Comparison of ENCODE assay signal across 10 mouse cellular contexts in genomic region chr4:103269336-103269735, GRCm38 (mm10). TPM values are rescaled to one million over a fixed set of nuclear protein-coding genes. Genes with fewer than 3 reads are reported as not detected.
DNase-seq lines count a peak whose midpoint lies in the region; ATAC-seq and TF ChIP-seq lines count a peak whose summit lies in the region.
"Had no signal": no experiment of that assay in that cellular context is flagged by ENCODE, and none has a peak within 500 bp of the region (broad histone marks: within the 10 kb centered on the region; RNA-seq: fewer than 3 reads in every experiment).

No protein-coding gene starts in this region.

- WGBS in kidney, adult 2 months: 87% methylated on average over 4 of the region's 4 CpGs
- 81% methylated on average over 4 of the region's 4 CpGs for WGBS in midbrain, postnatal 0 days
- WGBS in midbrain, embryonic 16.5 days: 84% methylated on average over 4 of the region's 4 CpGs
- WGBS in stomach, postnatal 0 days: 82% methylated on average over 4 of the region's 4 CpGs

- no peak overlapping the region for H3K9ac ChIP-seq in midbrain, postnatal 0 days (replicated peaks; ENCODE audit: low read length, poor library complexity, severe bottlenecking)
- H3K9ac ChIP-seq in midbrain, embryonic 16.5 days (ENCODE audit: low read depth, low read length): no peak overlapping the region
- no peak overlapping the region for H3K9ac ChIP-seq in stomach, postnatal 0 days (ENCODE audit: low read length)
- H3K9ac ChIP-seq: liver, embryonic 15.5 days had no signal

- no peaks in the 10 kb centered on the region for H3K27me3 ChIP-seq in kidney, adult 2 months (replicated peaks; ENCODE audit: control insufficient read depth, insufficient read depth, low read length)
- H3K27me3 ChIP-seq in midbrain, postnatal 0 days (ENCODE audit: insufficient read depth, low read length): no peaks in the 10 kb centered on the region
- H3K27me3 ChIP-seq in midbrain, embryonic 16.5 days (ENCODE audit: control insufficient read depth, insufficient read depth, low read depth, low read length): no peaks in the 10 kb centered on the region
- no peaks in the 10 kb centered on the region for H3K27me3 ChIP-seq in stomach, postnatal 0 days (ENCODE audit: control insufficient read depth, insufficient read depth, low read length)
- H3K27me3 ChIP-seq: liver, embryonic 15.5 days had no signal

- no peak for DNase-seq in kidney, adult 2 months
- DNase-seq in kidney, adult 11 months: no peak
- DNase-seq in midbrain, postnatal 0 days (ENCODE audit: low spot score): peak; percentile 2
- DNase-seq in NIH3T3 (ENCODE audit: low read depth): peak; percentile 30
- no peak for DNase-seq in stomach, postnatal 0 days (ENCODE audit: low spot score)
- DNase-seq in Muller cell, postnatal 12 days (ENCODE audit: inconsistent ontology term): no peak
- DNase-seq: heart, postnatal 14 days had no signal

- H3K9me3 ChIP-seq in midbrain, postnatal 0 days (ENCODE audit: low read length): no peaks in the 10 kb centered on the region
- no peaks in the 10 kb centered on the region for H3K9me3 ChIP-seq in midbrain, embryonic 16.5 days (replicated peaks; ENCODE audit: control insufficient read depth, low read length, poor library complexity, severe bottlenecking)
- H3K9me3 ChIP-seq in stomach, postnatal 0 days (ENCODE audit: control insufficient read depth, low read length): no peaks in the 10 kb centered on the region
- H3K9me3 ChIP-seq: liver, embryonic 15.5 days had no signal

- no peak for TF ChIP-seq EP300 in stomach, postnatal 0 days (optimal IDR thresholded peaks at IDR 0.05)

- no peak overlapping the region for H3K4me3 ChIP-seq in kidney, adult 2 months (ENCODE audit: insufficient read depth, low read depth, low read length)
- H3K4me3 ChIP-seq in midbrain, postnatal 0 days (ENCODE audit: low read depth, low read length): no peak overlapping the region
- H3K4me3 ChIP-seq in midbrain, embryonic 16.5 days (ENCODE audit: low read depth, low read length): no peak overlapping the region
- H3K4me3 ChIP-seq in stomach, postnatal 0 days (ENCODE audit: low read depth, low read length): no peak overlapping the region
- H3K4me3 ChIP-seq: liver, embryonic 15.5 days had no signal

- no peak overlapping the region for H3K4me2 ChIP-seq in midbrain, postnatal 0 days (ENCODE audit: low read depth, low read length, poor library complexity, severe bottlenecking)
- H3K4me2 ChIP-seq in midbrain, embryonic 16.5 days (ENCODE audit: low read length): no peak overlapping the region
- no peak overlapping the region for H3K4me2 ChIP-seq in stomach, postnatal 0 days (replicated peaks; ENCODE audit: low read depth)
- H3K4me2 ChIP-seq: liver, embryonic 15.5 days had no signal

- H3K4me1 ChIP-seq in kidney, adult 2 months (ENCODE audit: control insufficient read depth, insufficient read depth, low read length): no peaks in the 10 kb centered on the region
- no peaks in the 10 kb centered on the region for H3K4me1 ChIP-seq in midbrain, postnatal 0 days (ENCODE audit: insufficient read depth, low read length)
- H3K4me1 ChIP-seq in midbrain, embryonic 16.5 days (ENCODE audit: control insufficient read depth, insufficient read depth, low read length): no peaks in the 10 kb centered on the region
- no peaks in the 10 kb centered on the region for H3K4me1 ChIP-seq in stomach, postnatal 0 days (replicated peaks; ENCODE audit: control insufficient read depth, insufficient read depth)
- H3K4me1 ChIP-seq: liver, embryonic 15.5 days had no signal

- TF ChIP-seq CTCF in kidney, adult 2 months (conservative IDR thresholded peaks at IDR 0.05; ENCODE audit: insufficient read depth, insufficient read length, low read depth, low read length): 0 out of 2 replicates have a peak, but pooled peaks have one; percentile 4
- peak; percentile 48 for TF ChIP-seq CTCF in midbrain, postnatal 0 days (IDR thresholded peaks at IDR 0.05)
- TF ChIP-seq CTCF in stomach, postnatal 0 days (IDR thresholded peaks at IDR 0.05; ENCODE audit: low read depth): peak; percentile 53

- no peak for ATAC-seq in midbrain, postnatal 0 days (ENCODE audit: low FRiP score)
- no peak for ATAC-seq in midbrain, embryonic 16.5 days
- no peak for ATAC-seq in stomach, postnatal 0 days (ENCODE audit: low FRiP score, low TSS enrichment)

- H3K36me3 ChIP-seq in kidney, adult 2 months (ENCODE audit: control insufficient read depth, insufficient read depth, low read length): no peaks in the 10 kb centered on the region
- no peaks in the 10 kb centered on the region for H3K36me3 ChIP-seq in midbrain, postnatal 0 days (ENCODE audit: insufficient read depth, low read length)
- H3K36me3 ChIP-seq in midbrain, embryonic 16.5 days (ENCODE audit: control insufficient read depth, insufficient read depth, low read length): no peaks in the 10 kb centered on the region
- no peaks in the 10 kb centered on the region for H3K36me3 ChIP-seq in stomach, postnatal 0 days (ENCODE audit: control insufficient read depth, insufficient read depth, low read length)
- H3K36me3 ChIP-seq: liver, embryonic 15.5 days had no signal

- no peak for TF ChIP-seq POLR2A in kidney, adult 2 months (IDR thresholded peaks at IDR 0.05; ENCODE audit: low read depth, low read length)

- H3K27ac ChIP-seq in kidney, adult 2 months (ENCODE audit: insufficient read depth, low read depth, low read length): no peak overlapping the region
- H3K27ac ChIP-seq in midbrain, postnatal 0 days (ENCODE audit: low read depth, low read length): no peak overlapping the region
- no peak overlapping the region for H3K27ac ChIP-seq in midbrain, embryonic 16.5 days (ENCODE audit: low read length)
- no peak overlapping the region for H3K27ac ChIP-seq in stomach, postnatal 0 days (replicated peaks)
- H3K27ac ChIP-seq: liver, embryonic 15.5 days had no signal

RNA-seq across cellular contexts. Expression of gene 4921539E11Rik, which starts 21.3 kb away (rescaled TPM):
- polyA plus RNA-seq in kidney, adult 2 months (2012; rRNA removed): not detected in 2 replicates
- not detected in 2 replicates for total RNA-seq in midbrain, postnatal 0 days (2014; rRNA removed)
- not detected in 2 replicates for polyA plus RNA-seq in midbrain, postnatal 0 days (2015; fragmentation: Nextera tagmentation; extraction: Ambion mirVana)
- not detected in 2 replicates for polyA plus RNA-seq in midbrain, embryonic 16.5 days (2015; fragmentation: Nextera tagmentation; extraction: Ambion mirVana)
- not detected in 2 replicates for polyA plus RNA-seq in stomach, postnatal 0 days (2015; fragmentation: Nextera tagmentation; extraction: Ambion mirVana)
- total RNA-seq: gastrocnemius, adult 8-10 months; heart, postnatal 14 days had no signal
- polyA plus RNA-seq: liver, embryonic 15.5 days had no signal

RNA-seq across cellular contexts. Expression of gene Oma1, which starts 44.3 kb away (rescaled TPM):
- 17.5 and 19.3 TPM in 2 replicates for polyA plus RNA-seq in kidney, adult 2 months (2012; rRNA removed)
- 7.7 and 7.9 TPM in 2 replicates for total RNA-seq in midbrain, postnatal 0 days (2014; rRNA removed)
- 8.2 and 8.6 TPM in 2 replicates for polyA plus RNA-seq in midbrain, postnatal 0 days (2015; fragmentation: Nextera tagmentation; extraction: Ambion mirVana)
- 9.6 and 10.5 TPM in 2 replicates for polyA plus RNA-seq in midbrain, embryonic 16.5 days (2015; fragmentation: Nextera tagmentation; extraction: Ambion mirVana)
- polyA plus RNA-seq in stomach, postnatal 0 days (2015; fragmentation: Nextera tagmentation; extraction: Ambion mirVana): 15.4 and 15.5 TPM in 2 replicates

RNA-seq across cellular contexts. Expression of gene Slc35d1, which starts 54.4 kb away (rescaled TPM):
- polyA plus RNA-seq in kidney, adult 2 months (2012; rRNA removed): 13.3 and 15.9 TPM in 2 replicates
- 2.7 and 4.3 TPM in 2 replicates for total RNA-seq in midbrain, postnatal 0 days (2014; rRNA removed)
- 4.7 and 5.0 TPM in 2 replicates for polyA plus RNA-seq in midbrain, postnatal 0 days (2015; fragmentation: Nextera tagmentation; extraction: Ambion mirVana)
- 5.7 and 5.9 TPM in 2 replicates for polyA plus RNA-seq in midbrain, embryonic 16.5 days (2015; fragmentation: Nextera tagmentation; extraction: Ambion mirVana)
- polyA plus RNA-seq in stomach, postnatal 0 days (2015; fragmentation: Nextera tagmentation; extraction: Ambion mirVana): 5.8 and 7.6 TPM in 2 replicates

Comparison
In these comparisons a context has a peak if more than half of its experiments do, and no peak if none do; other contexts are left out.
1. DNase-seq: peak in midbrain, postnatal 0 days (single experiment) and NIH3T3 (single experiment); none in kidney, adult 2 months (single experiment), kidney, adult 11 months (single experiment), stomach, postnatal 0 days (single experiment) and Muller cell, postnatal 12 days (single experiment).
2. Peak in every context shown above with its lines, with median percentiles within 50 percentile points of each other: CTCF ChIP-seq.